Mouse (Mus musculus) intestine, embryonic 14.5 days (tissue): Measurements from ENCODE around the gene Lepr. TPM values are rescaled to one million over a fixed set of nuclear protein-coding genes. Genes with fewer than 3 reads are reported as not detected.
"Not testable (repeated sequence)": the region's sequence is repeated elsewhere in the genome, so short reads cannot be mapped to it uniquely, and the experiment has no call there.

Experiments used
- ATAC-seq: fragments of 200-750 bp; cut with Nextera tagmentation; replicated peaks from 2 replicates; pipeline ENCODE4 v1.8.0; 2017; ENCODE audit warnings: low read depth, moderate number of reproducible peaks, moderate TSS enrichment, moderate library complexity; ENCODE audit not compliant: low FRiP score, low TSS enrichment
- DNase-seq: peaks from one replicate; pipeline ENCODE4 v3.0.0-alpha.2; 2018; ENCODE audit warnings: low spot score
- H3K27ac ChIP-seq: fragments of 300-500 bp; sonication (generic); 2 replicates; pipeline ENCODE4 v1.5.1; 2014; ENCODE audit warnings: low read depth, mild to moderate bottlenecking, control low read depth
- H3K27me3 ChIP-seq: fragments of 300-500 bp; sonication (generic); replicated peaks from 2 replicates; pipeline ENCODE4 v1.6.1; 2014; ENCODE audit warnings: low read length, control low read depth; ENCODE audit not compliant: control insufficient read depth, insufficient read depth
- H3K36me3 ChIP-seq: fragments of 300-500 bp; sonication (generic); 2 replicates; pipeline ENCODE4 v1.6.1; 2014; ENCODE audit warnings: low read length, control low read depth; ENCODE audit not compliant: control insufficient read depth, insufficient read depth
- H3K4me1 ChIP-seq: fragments of 300-500 bp; sonication (generic); replicated peaks from 2 replicates; pipeline ENCODE4 v1.6.1; 2014; ENCODE audit warnings: low read length, control low read depth, mixed read lengths; ENCODE audit not compliant: control insufficient read depth, insufficient read depth
- H3K4me2 ChIP-seq: fragments of 300-500 bp; sonication (generic); 2 replicates; pipeline ENCODE4 v1.6.1; 2014; ENCODE audit warnings: low read length
- H3K4me3 ChIP-seq: fragments of 300-500 bp; sonication (generic); 2 replicates; pipeline ENCODE4 v1.5.1; 2014; ENCODE audit warnings: low read depth, low read length, control low read depth, mixed read lengths
- H3K9ac ChIP-seq: fragments of 300-500 bp; sonication (generic); 2 replicates; pipeline ENCODE4 v1.6.1; 2014; ENCODE audit warnings: mild to moderate bottlenecking, low read length
- H3K9me3 ChIP-seq: fragments of 300-500 bp; sonication (generic); 2 replicates; pipeline ENCODE4 v1.6.1; 2016; ENCODE audit warnings: low read length, control low read depth; ENCODE audit not compliant: control insufficient read depth
- WGBS: fragments of 180-500 bp; shearing (Covaris S2); extraction: QIAGEN DNeasy Blood & Tissue Kit; methylation state at CpG from one replicate; pipeline ENCODE4 v1.1.7; 2014; 5-methylcytosine and 5-hydroxymethylcytosine counted together
- polyA plus RNA-seq: library from polyadenylated mRNA; unstranded; fragments of >200 nt; fragmentation: Nextera tagmentation; extraction: Ambion mirVana; gene quantifications from 2 replicates; pipeline ENCODE4 v1.2.1, GENCODE M21; 2014

Lepr gene
- polyA plus RNA-seq, 1 experiment from 2014 or later, result 0.76 TPM

DNA sequence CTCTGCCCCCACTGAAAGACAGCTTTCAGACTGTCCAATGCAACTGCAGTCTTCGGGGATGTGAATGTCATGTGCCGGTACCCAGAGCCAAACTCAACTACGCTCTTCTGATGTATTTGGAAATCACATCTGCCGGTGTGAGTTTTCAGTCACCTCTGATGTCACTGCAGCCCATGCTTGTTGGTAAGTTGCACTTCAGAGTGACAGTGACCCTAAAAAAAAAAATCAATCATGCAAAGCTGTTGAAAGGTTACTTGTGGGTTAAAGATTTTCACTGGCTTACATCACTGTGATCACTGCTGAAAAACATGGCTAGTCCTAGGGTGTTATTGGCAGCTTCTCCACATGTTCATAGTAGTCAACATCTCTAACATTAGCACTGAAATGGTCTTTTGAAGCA lies 28.3 kb downstream of the Lepr start:
- Histone ChIP-seq H3K4me2 (no peak overlapping the region), H3K27me3 (no peaks in the 10 kb centered on the region)
- WGBS, result 97% methylated on average over 4 of the region's 4 CpGs

GRCm38 (mm10) chr4:101760490-101760889 lies 43.3 kb downstream of the Lepr start:
- Histone ChIP-seq H3K9ac (no peak overlapping the region), H3K4me3 (no peak overlapping the region), H3K27ac (no peak overlapping the region), H3K27me3 (no peaks in the 10 kb centered on the region), H3K4me1 (no peaks in the 10 kb centered on the region), H3K9me3 (no peaks in the 10 kb centered on the region), H3K36me3 (no peaks in the 10 kb centered on the region), H3K4me2 (no peak overlapping the region)
- DNase-seq (no peak), ATAC-seq (no peak)
- 89% methylated on average over 5 of the region's 5 CpGs for WGBS

More for the DNA sequence above, 28.3 kb downstream of the Lepr start:
- no peaks in the 10 kb centered on the region for H3K36me3 ChIP-seq
- ATAC-seq, result no peak
- no peak for DNase-seq
- no peak overlapping the region for H3K4me3 ChIP-seq
- no peak overlapping the region for H3K9ac ChIP-seq
- no peaks in the 10 kb centered on the region for H3K9me3 ChIP-seq
- no peaks in the 10 kb centered on the region for H3K4me1 ChIP-seq
- no peak overlapping the region for H3K27ac ChIP-seq

- DNase-seq, H3K4me2 ChIP-seq, H3K36me3 ChIP-seq, H3K27me3 ChIP-seq, H3K9me3 ChIP-seq, H3K4me1 ChIP-seq, H3K27ac ChIP-seq, H3K4me3 ChIP-seq, H3K9ac ChIP-seq, ATAC-seq: not testable (repeated sequence)
- WGBS, result 95% methylated on average over 3 of the region's 4 CpGs
Observed at GRCm38 (mm10) chr4:101843923-101844322, 126.7 kb downstream of the Lepr start, which contains the start of gene B020004J07Rik. B020004J07Rik (minus strand) TSS chr4:101844023.

DNA sequence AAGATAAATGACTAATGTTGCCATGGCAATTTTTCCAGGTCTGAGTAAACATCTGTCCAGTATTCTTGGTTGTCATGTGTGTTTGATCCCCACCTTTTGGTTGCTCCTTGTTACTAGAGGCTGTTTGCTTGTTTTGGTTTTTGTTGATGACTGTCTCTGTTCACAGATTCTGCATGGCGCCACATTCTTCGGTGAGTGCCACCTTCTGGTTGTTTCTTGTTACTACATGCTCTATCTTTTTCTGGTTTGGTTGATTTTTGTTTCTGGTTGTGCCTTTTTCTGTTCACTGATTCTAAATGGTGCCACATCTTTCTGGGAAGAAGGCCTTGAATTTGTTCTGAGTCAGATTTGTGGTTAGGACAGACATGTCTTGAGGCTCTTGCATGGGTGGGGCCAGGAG lies 133.7 kb downstream of the Lepr start:
- no peaks in the 10 kb centered on the region for H3K36me3 ChIP-seq
- H3K27me3 ChIP-seq, result no peaks in the 10 kb centered on the region
- H3K4me1 ChIP-seq, result no peaks in the 10 kb centered on the region
- H3K4me2 ChIP-seq, result no peak overlapping the region
- 64% methylated on average over 2 of the region's 2 CpGs for WGBS
- no peak for DNase-seq
- no peak overlapping the region for H3K9ac ChIP-seq
- no peak for ATAC-seq
- no peak overlapping the region for H3K27ac ChIP-seq
- peaks cover 14% of the 10 kb centered on the region for H3K9me3 ChIP-seq
- H3K4me3 ChIP-seq, result no peak overlapping the region

DNA sequence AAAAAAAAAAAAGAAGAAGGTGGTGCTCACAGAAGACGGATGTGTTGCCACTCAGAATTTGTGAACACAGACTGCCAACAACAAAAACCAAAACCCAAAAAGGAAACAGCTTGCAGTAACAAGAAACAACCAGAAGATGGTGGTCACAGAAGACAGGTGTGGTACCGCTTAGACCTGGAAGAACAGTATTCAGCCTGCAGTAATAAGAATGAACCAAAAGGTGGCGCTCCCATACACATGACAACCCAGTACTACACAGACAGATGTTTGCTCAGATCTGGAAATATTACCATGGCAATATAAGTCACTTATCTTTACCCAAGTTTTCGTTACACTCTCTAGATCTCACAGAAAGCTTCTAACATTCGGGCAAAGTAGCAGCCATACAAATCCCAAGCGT lies 143.7 kb downstream of the Lepr start:
- 0 out of 2 replicates have a peak, but pooled peaks have one; percentile 47 for ATAC-seq

GRCm38 (mm10) chr4:101862289-101862688 lies 145.1 kb downstream of the Lepr start:
- no peaks in the 10 kb centered on the region for H3K9me3 ChIP-seq
- DNase-seq (no peak), ATAC-seq (no peak)
- no peak overlapping the region for H3K4me2 ChIP-seq
- H3K27me3 ChIP-seq, result no peaks in the 10 kb centered on the region
- no peaks in the 10 kb centered on the region for H3K4me1 ChIP-seq
- 89% methylated on average over 5 of the region's 6 CpGs for WGBS
- no peak overlapping the region for H3K9ac ChIP-seq
- H3K36me3 ChIP-seq, result no peaks in the 10 kb centered on the region
- H3K27ac ChIP-seq, result no peak overlapping the region
- H3K4me3 ChIP-seq, result no peak overlapping the region

More for the DNA sequence above, 143.7 kb downstream of the Lepr start:
- no peaks in the 10 kb centered on the region for H3K4me1 ChIP-seq
- H3K27me3 ChIP-seq, result no peaks in the 10 kb centered on the region
- H3K4me2 ChIP-seq, result no peak overlapping the region
- H3K9me3 ChIP-seq, result no peaks in the 10 kb centered on the region
- no peak overlapping the region for H3K27ac ChIP-seq
- no peak for DNase-seq
- H3K9ac ChIP-seq, result no peak overlapping the region
- 42% methylated on average over 6 of the region's 6 CpGs for WGBS
- no peaks in the 10 kb centered on the region for H3K36me3 ChIP-seq
- H3K4me3 ChIP-seq, result no peak overlapping the region

Other genes with a start within 250 kb of the Lepr start
- 1.5 and 2.1 TPM in 2 replicates for gene Dnajc6, start 220.8 kb upstream of the Lepr start, polyA plus RNA-seq
- gene Leprot, start 69.7 kb upstream of the Lepr start, polyA plus RNA-seq, result 75.7 and 81.4 TPM in 2 replicates
- gene B020004J07Rik, start 126.6 kb downstream of the Lepr start, polyA plus RNA-seq, result not detected in 2 replicates
- not detected in 2 replicates for gene C130073F10Rik, start 176.4 kb downstream of the Lepr start, polyA plus RNA-seq
- not detected in 2 replicates for gene Gm12800, start 191.7 kb downstream of the Lepr start, polyA plus RNA-seq
- not detected in 2 replicates for gene Gm12794, start 223.0 kb downstream of the Lepr start, polyA plus RNA-seq